Mouse (Mus musculus): ENCODE measurements at regions not wholly inside any gene's neighbourhood (a gene's known extent, or its start where the extent isn't known, plus 50 kb on each side); places are given as distances from the start of the nearest gene placed in this dataset.
"Not testable (repeated sequence)": the region's sequence is repeated elsewhere in the genome, so short reads cannot be mapped to it uniquely, and the experiment has no call there.

- no peak for DNase-seq (ENCODE audit: extremely low spot score in 1 of 2, low spot score in 1 of 2)
Observed at GRCm38 (mm10) chr17:13581995-13582588, 178.2 kb upstream of the Afdn start.

GRCm38 (mm10) chr17:13583475-13584233, 176.7 kb upstream of the Afdn start:
- no peak for DNase-seq (ENCODE audit: extremely low spot score in 1 of 2, low spot score in 1 of 2)

- no peak for DNase-seq (ENCODE audit: extremely low spot score in 1 of 2, low spot score in 1 of 2)
Observed at GRCm38 (mm10) chr17:13584394-13584793, 175.9 kb upstream of the Afdn start.

- not testable (repeated sequence) for DNase-seq (ENCODE audit: extremely low spot score in 1 of 2, low spot score in 1 of 2)
Observed at GRCm38 (mm10) chr17:13590240-13590837, 170.0 kb upstream of the Afdn start.

Data from layer of hippocampus, postnatal 25 days (tissue).